Mouse (Mus musculus) limb, embryonic 13.5 days (tissue): ENCODE results near the gene Vwa3a. TPM values are rescaled to one million over a fixed set of nuclear protein-coding genes. Genes with fewer than 3 reads are reported as not detected.

Source experiments
- ATAC-seq: fragments of 200-750 bp; cut with Nextera tagmentation; 2 replicates; pipeline ENCODE4 v1.8.0; 2017; ENCODE audit warnings: low read depth, moderate number of reproducible peaks, moderate TSS enrichment; ENCODE audit not compliant: low FRiP score
- H3K27ac ChIP-seq: fragments of 300-500 bp; sonication (generic); 2 replicates; pipeline ENCODE4 v1.5.1; 2015; ENCODE audit warnings: inconsistent platforms, mild to moderate bottlenecking, moderate library complexity
- H3K27me3 ChIP-seq: fragments of 300-500 bp; sonication (generic); 2 replicates; pipeline ENCODE4 v1.6.1; 2015; ENCODE audit warnings: mild to moderate bottlenecking, inconsistent platforms
- H3K36me3 ChIP-seq: fragments of 300-500 bp; sonication (generic); 2 replicates; pipeline ENCODE4 v1.6.1; 2015; ENCODE audit warnings: inconsistent platforms, mild to moderate bottlenecking, moderate library complexity
- H3K4me1 ChIP-seq: fragments of 300-500 bp; sonication (generic); 2 replicates; pipeline ENCODE4 v1.6.1; 2015; ENCODE audit warnings: inconsistent platforms
- H3K4me2 ChIP-seq: fragments of 300-500 bp; sonication (generic); replicated peaks from 2 replicates; pipeline ENCODE4 v1.6.1; 2015; ENCODE audit warnings: inconsistent platforms, mild to moderate bottlenecking, moderate library complexity
- H3K4me3 ChIP-seq: fragments of 300-500 bp; sonication (generic); 2 replicates; pipeline ENCODE4 v1.5.1; 2015; ENCODE audit warnings: moderate library complexity, mild to moderate bottlenecking, inconsistent platforms
- H3K9ac ChIP-seq: fragments of 300-500 bp; sonication (generic); 2 replicates; pipeline ENCODE4 v1.6.1; 2015; ENCODE audit warnings: mild to moderate bottlenecking, inconsistent platforms
- H3K9me3 ChIP-seq: fragments of 300-500 bp; sonication (generic); 2 replicates; pipeline ENCODE4 v1.6.1; 2016; ENCODE audit warnings: inconsistent platforms
- WGBS: fragments of 180-500 bp; shearing (Covaris S2); methylation state at CpG from one replicate; pipeline ENCODE4 v1.1.7; 2015; 5-methylcytosine and 5-hydroxymethylcytosine counted together
- polyA plus RNA-seq: library from polyadenylated mRNA; unstranded; fragments of >200 nt; fragmentation: Nextera tagmentation; extraction: Ambion mirVana; gene quantifications from 2 replicates; pipeline ENCODE4 v1.2.1, GENCODE M21; 2015

Vwa3a gene
- polyA plus RNA-seq, 1 experiment from 2014 or later = 0.10 TPM

- Histone ChIP-seq H3K27me3 (no peaks in the 10 kb centered on the region), H3K27ac (no peak overlapping the region), H3K9ac (no peak overlapping the region), H3K9me3 (no peaks in the 10 kb centered on the region), H3K4me2 (no peak overlapping the region), H3K36me3 (no peaks in the 10 kb centered on the region), H3K4me3 (no peak overlapping the region), H3K4me1 (no peaks in the 10 kb centered on the region)
- ATAC-seq = peak; percentile 55; the same call in 1 of the 2 replicates
- WGBS = 23% methylated on average over 5 of the region's 5 CpGs
Observed at GRCm38 (mm10) chr7:120823248-120823647, 84.1 kb downstream of the Vwa3a start.

- Histone ChIP-seq H3K36me3 (no peaks in the 10 kb centered on the region), H3K27ac (no peak overlapping the region), H3K9ac (no peak overlapping the region), H3K4me2 (no peak overlapping the region), H3K4me3 (no peak overlapping the region), H3K4me1 (no peaks in the 10 kb centered on the region), H3K9me3 (no peaks in the 10 kb centered on the region), H3K27me3 (peaks cover 14% of the 10 kb centered on the region)
- WGBS = 69% methylated on average over 2 of the region's 2 CpGs
- ATAC-seq = no peak
Observed at GRCm38 (mm10) chr7:120825097-120825496, 86.0 kb downstream of the Vwa3a start.

GRCm38 (mm10) chr7:120826408-120826807 lies 87.3 kb downstream of the Vwa3a start:
- no peaks in the 10 kb centered on the region for H3K9me3 ChIP-seq
- H3K36me3 ChIP-seq = no peaks in the 10 kb centered on the region
- H3K27me3 ChIP-seq = peaks cover 23% of the 10 kb centered on the region
- no peak overlapping the region for H3K4me3 ChIP-seq
- no peak for ATAC-seq
- no peak overlapping the region for H3K27ac ChIP-seq
- no peak overlapping the region for H3K4me2 ChIP-seq
- peaks cover 7% of the 10 kb centered on the region; the same call in 1 of the 2 replicates for H3K4me1 ChIP-seq
- 22% methylated on average over 3 of the region's 3 CpGs for WGBS
- no peak overlapping the region for H3K9ac ChIP-seq

- H3K9me3 ChIP-seq = no peaks in the 10 kb centered on the region
- no peaks in the 10 kb centered on the region for H3K36me3 ChIP-seq
- H3K9ac ChIP-seq = peak overlapping the region; percentile 62
- H3K4me1 ChIP-seq = peaks cover 11% of the 10 kb centered on the region; the same call in 1 of the 2 replicates
- H3K27me3 ChIP-seq = peaks cover 27% of the 10 kb centered on the region
- WGBS = under 1% methylated on average over 46 of the region's 46 CpGs
- no peak overlapping the region for H3K27ac ChIP-seq
- ATAC-seq = peak; percentile 17
- H3K4me2 ChIP-seq = peak overlapping the region; percentile 93
- H3K4me3 ChIP-seq = peak overlapping the region; percentile 58
Observed at GRCm38 (mm10) chr7:120830431-120831381, 91.6 kb downstream of the Vwa3a start.

GRCm38 (mm10) chr7:120834426-120834825 lies 95.3 kb downstream of the Vwa3a start:
- WGBS = 53% methylated on average over 6 of the region's 6 CpGs
- Histone ChIP-seq H3K9ac (no peak overlapping the region), H3K9me3 (no peaks in the 10 kb centered on the region), H3K4me1 (peaks cover 16% of the 10 kb centered on the region; the same call in 1 of the 2 replicates), H3K4me3 (peak overlapping the region; percentile 65), H3K4me2 (peak overlapping the region; percentile 58), H3K27me3 (peaks cover 20% of the 10 kb centered on the region), H3K27ac (peak overlapping the region; percentile 4; the same call in 1 of the 2 replicates), H3K36me3 (no peaks in the 10 kb centered on the region)
- no peak for ATAC-seq

GRCm38 (mm10) chr7:120834863-120835372 lies 95.8 kb downstream of the Vwa3a start:
- Histone ChIP-seq H3K4me3 (peak overlapping the region; percentile 65), H3K36me3 (no peaks in the 10 kb centered on the region), H3K27me3 (peaks cover 15% of the 10 kb centered on the region), H3K9ac (no peak overlapping the region), H3K9me3 (no peaks in the 10 kb centered on the region), H3K4me1 (peaks cover 16% of the 10 kb centered on the region; the same call in 1 of the 2 replicates), H3K4me2 (peak overlapping the region; percentile 58), H3K27ac (no peak overlapping the region)
- WGBS = 15% methylated on average over 14 of the region's 14 CpGs
- ATAC-seq = peak; percentile 82

- peak overlapping the region; percentile 58 for H3K4me2 ChIP-seq
- H3K9me3 ChIP-seq = no peaks in the 10 kb centered on the region
- H3K4me3 ChIP-seq = peak overlapping the region; percentile 65
- peak overlapping the region; percentile 61; the same call in 1 of the 2 replicates for H3K27ac ChIP-seq
- H3K27me3 ChIP-seq = peaks cover 7% of the 10 kb centered on the region; the same call in 1 of the 2 replicates
- ATAC-seq = peak; percentile 90
- peak overlapping the region; percentile 63 for H3K9ac ChIP-seq
- WGBS = 1% methylated on average over 41 of the region's 41 CpGs
- H3K36me3 ChIP-seq = no peaks in the 10 kb centered on the region
- H3K4me1 ChIP-seq = peaks cover 10% of the 10 kb centered on the region; the same call in 1 of the 2 replicates
Observed at GRCm38 (mm10) chr7:120835449-120836359, 96.6 kb downstream of the Vwa3a start.

GRCm38 (mm10) chr7:120836361-120836760 lies 97.2 kb downstream of the Vwa3a start:
- 8% methylated on average over 12 of the region's 12 CpGs for WGBS
- Histone ChIP-seq H3K4me2 (peak overlapping the region; percentile 58), H3K4me1 (peaks cover 10% of the 10 kb centered on the region; the same call in 1 of the 2 replicates), H3K9me3 (no peaks in the 10 kb centered on the region), H3K27me3 (0 out of 2 replicates have a peak, but pooled peaks cover 5% of the 10 kb centered on the region), H3K9ac (no peak overlapping the region), H3K36me3 (no peaks in the 10 kb centered on the region), H3K27ac (no peak overlapping the region), H3K4me3 (peak overlapping the region; percentile 65)
- ATAC-seq = no peak

- WGBS = 57% methylated on average over 5 of the region's 5 CpGs
- Histone ChIP-seq H3K27me3 (no peaks in the 10 kb centered on the region), H3K4me1 (peaks cover 10% of the 10 kb centered on the region; the same call in 1 of the 2 replicates), H3K36me3 (no peaks in the 10 kb centered on the region), H3K4me3 (no peak overlapping the region), H3K4me2 (no peak overlapping the region), H3K9ac (peak overlapping the region; percentile 35; the same call in 1 of the 2 replicates), H3K27ac (no peak overlapping the region), H3K9me3 (no peaks in the 10 kb centered on the region)
- ATAC-seq = no peak
Observed at GRCm38 (mm10) chr7:120838436-120839160, 99.5 kb downstream of the Vwa3a start.

GRCm38 (mm10) chr7:120839786-120840185 lies 100.7 kb downstream of the Vwa3a start:
- no peaks in the 10 kb centered on the region for H3K36me3 ChIP-seq
- 79% methylated on average over 2 of the region's 2 CpGs for WGBS
- H3K27me3 ChIP-seq = peaks cover 2% of the 10 kb centered on the region; the same call in 1 of the 2 replicates
- no peaks in the 10 kb centered on the region for H3K9me3 ChIP-seq
- H3K4me1 ChIP-seq = peaks cover 15% of the 10 kb centered on the region
- no peak overlapping the region for H3K9ac ChIP-seq
- no peak overlapping the region for H3K4me2 ChIP-seq
- no peak overlapping the region for H3K27ac ChIP-seq
- no peak for ATAC-seq
- H3K4me3 ChIP-seq = no peak overlapping the region
